Mouse (Mus musculus) forebrain, embryonic 12.5 days (tissue): ENCODE results near the gene Spryd3. TPM values are rescaled to one million over a fixed set of nuclear protein-coding genes. Genes with fewer than 3 reads are reported as not detected.
A peak's percentile ranks its signal among the peaks of the same experiment; 100 is the strongest.

Source experiments
- ATAC-seq: fragments of 200-750 bp; cut with Nextera tagmentation; 2 replicates; pipeline ENCODE4 v1.8.0; 2017; ENCODE audit warnings: moderate TSS enrichment; ENCODE audit not compliant: low FRiP score
- H3K27ac ChIP-seq: fragments of 300-500 bp; sonication (generic); 2 replicates; pipeline ENCODE4 v1.5.1; 2016; ENCODE audit warnings: mild to moderate bottlenecking
- H3K27me3 ChIP-seq: fragments of 300-500 bp; sonication (generic); 2 replicates; pipeline ENCODE4 v1.6.1; 2016; ENCODE audit warnings: mild to moderate bottlenecking
- H3K36me3 ChIP-seq: fragments of 300-500 bp; sonication (generic); replicated peaks from 2 replicates; pipeline ENCODE4 v1.6.1; 2016; ENCODE audit warnings: mild to moderate bottlenecking
- H3K4me1 ChIP-seq: fragments of 300-500 bp; sonication (generic); 2 replicates; pipeline ENCODE4 v1.6.1; 2016
- H3K4me2 ChIP-seq: fragments of 300-500 bp; sonication (generic); 2 replicates; pipeline ENCODE4 v1.6.1; 2016; ENCODE audit warnings: mild to moderate bottlenecking, moderate library complexity
- H3K4me3 ChIP-seq: fragments of 300-500 bp; sonication (generic); replicated peaks from 2 replicates; pipeline ENCODE4 v1.5.1; 2016; ENCODE audit warnings: mild to moderate bottlenecking
- H3K9ac ChIP-seq: fragments of 300-500 bp; sonication (generic); 2 replicates; pipeline ENCODE4 v1.6.1; 2016; ENCODE audit warnings: mild to moderate bottlenecking
- H3K9me3 ChIP-seq: fragments of 300-500 bp; sonication (generic); 2 replicates; pipeline ENCODE4 v1.6.1; 2016
- WGBS: fragments of 180-500 bp; shearing (Covaris S2); methylation state at CpG from one replicate; pipeline ENCODE4 v1.1.7; 2016; 5-methylcytosine and 5-hydroxymethylcytosine counted together
- polyA plus RNA-seq: library from polyadenylated mRNA; unstranded; fragments of >200 nt; fragmentation: Nextera tagmentation; extraction: Ambion mirVana; gene quantifications from 2 replicates; pipeline ENCODE4 v1.2.1, GENCODE M21; 2016

Spryd3 gene
- polyA plus RNA-seq, 1 experiment from 2014 or later = 19.1 TPM

DNA sequence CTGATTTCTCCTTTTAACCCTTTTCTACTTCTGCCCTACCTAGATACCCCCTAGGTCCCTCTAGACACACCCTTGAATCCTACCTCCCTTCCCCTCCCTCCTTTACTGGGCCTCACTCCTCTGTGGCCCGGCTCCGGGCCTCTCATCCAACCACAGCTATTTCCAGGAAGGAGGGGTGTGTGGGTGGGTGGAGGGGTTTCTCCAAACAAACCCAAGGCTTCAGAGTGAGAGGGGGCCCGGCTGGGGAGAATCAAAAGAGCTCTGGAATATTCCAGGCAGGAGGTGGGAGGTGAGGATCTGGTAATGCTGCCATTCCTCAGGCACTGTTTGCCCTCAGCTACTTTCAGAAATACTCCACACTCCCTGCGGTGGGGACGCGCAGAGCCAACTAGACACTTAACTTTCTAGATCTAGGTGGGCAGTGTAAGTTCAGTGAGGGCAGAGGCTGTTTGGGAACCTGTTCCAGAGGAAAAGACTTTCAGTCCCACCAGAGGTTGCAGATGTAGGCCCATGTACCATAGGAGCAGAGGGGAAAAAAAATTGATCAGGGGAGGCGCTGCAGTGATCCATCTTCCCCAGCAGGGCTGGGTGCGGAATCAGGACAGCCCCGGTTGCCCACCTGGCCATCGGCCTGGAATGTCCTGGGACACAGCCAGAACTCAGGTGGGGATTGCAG lies 34.9 kb downstream of the Spryd3 start:
- Histone ChIP-seq H3K9ac (no peak overlapping the region), H3K27ac (peak overlapping the region; percentile 70), H3K27me3 (peaks cover 67% of the 10 kb centered on the region), H3K4me3 (peak overlapping the region; percentile 59), H3K4me1 (peaks cover 62% of the 10 kb centered on the region), H3K4me2 (peak overlapping the region; percentile 85), H3K9me3 (no peaks in the 10 kb centered on the region), H3K36me3 (peaks cover 23% of the 10 kb centered on the region)
- WGBS = 26% methylated on average over 10 of the region's 10 CpGs
- no peak for ATAC-seq

GRCm38 (mm10) chr15:102100161-102100981 lies 35.7 kb downstream of the Spryd3 start, which contains the start of gene Tns2:
Tns2 (plus strand) TSS chr15:102100413.
- Histone ChIP-seq H3K4me1 (peaks cover 62% of the 10 kb centered on the region), H3K9me3 (no peaks in the 10 kb centered on the region), H3K27ac (peak within 1 kb of the TSS; percentile 70), H3K27me3 (peaks cover 59% of the 10 kb centered on the region), H3K4me2 (peak within 1 kb of the TSS; percentile 85), H3K36me3 (peaks cover 31% of the 10 kb centered on the region), H3K9ac (peak within 1 kb of the TSS; percentile 62), H3K4me3 (peak within 1 kb of the TSS; percentile 59)
- peak; percentile 69 for ATAC-seq
- under 1% methylated on average over 63 of the region's 82 CpGs for WGBS

- H3K9ac ChIP-seq = peak overlapping the region; percentile 62
- ATAC-seq = no peak
- peaks cover 53% of the 10 kb centered on the region for H3K27me3 ChIP-seq
- H3K4me3 ChIP-seq = peak overlapping the region; percentile 59
- no peaks in the 10 kb centered on the region for H3K9me3 ChIP-seq
- peak overlapping the region; percentile 85 for H3K4me2 ChIP-seq
- 28% methylated on average over 8 of the region's 8 CpGs for WGBS
- peak overlapping the region; percentile 70 for H3K27ac ChIP-seq
- H3K4me1 ChIP-seq = peaks cover 62% of the 10 kb centered on the region
- H3K36me3 ChIP-seq = peaks cover 37% of the 10 kb centered on the region
Observed at GRCm38 (mm10) chr15:102099771-102100160, 36.3 kb downstream of the Spryd3 start.

GRCm38 (mm10) chr15:102099260-102099659 lies 36.8 kb downstream of the Spryd3 start:
- H3K4me3 ChIP-seq = 0 out of 2 replicates have a peak overlapping the region, but pooled peaks have one; percentile 59

DNA sequence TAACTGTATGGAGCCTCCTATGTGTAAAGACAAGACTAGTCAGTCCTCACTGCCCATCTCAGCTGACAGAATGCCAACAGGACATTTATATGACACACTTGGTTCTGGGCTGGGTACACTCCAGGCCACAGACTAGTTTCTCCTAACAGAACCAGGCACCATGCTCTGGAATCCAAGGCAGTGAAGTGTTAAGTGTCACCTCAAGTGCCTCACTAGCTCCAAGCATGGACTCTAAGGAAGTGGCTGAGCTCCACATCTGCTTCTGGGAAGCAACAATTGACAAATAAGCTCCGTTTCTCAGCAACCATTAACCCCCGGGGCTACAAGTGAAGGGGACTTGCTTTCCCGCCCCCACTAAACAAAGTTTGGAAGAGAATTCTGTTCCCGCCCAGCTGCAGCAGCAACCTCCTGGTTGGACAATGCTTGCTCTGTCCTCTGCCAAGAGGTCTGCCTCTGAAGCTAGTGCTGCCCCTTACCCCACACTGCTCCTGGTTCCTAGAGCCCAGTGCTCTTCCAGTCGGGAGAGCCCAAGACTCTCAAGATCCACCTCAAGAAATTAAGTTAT lies 38.0 kb downstream of the Spryd3 start:
- ATAC-seq = no peak
- no peak overlapping the region for H3K4me2 ChIP-seq
- WGBS = 40% methylated on average over 5 of the region's 5 CpGs
- peaks cover 38% of the 10 kb centered on the region for H3K27me3 ChIP-seq
- no peaks in the 10 kb centered on the region for H3K9me3 ChIP-seq
- H3K9ac ChIP-seq = no peak overlapping the region
- H3K36me3 ChIP-seq = peaks cover 54% of the 10 kb centered on the region
- no peak overlapping the region for H3K27ac ChIP-seq
- peaks cover 49% of the 10 kb centered on the region for H3K4me1 ChIP-seq
- H3K4me3 ChIP-seq = no peak overlapping the region

More at GRCm38 (mm10) chr15:102099260-102099659, 36.8 kb downstream of the Spryd3 start:
- H3K27me3 ChIP-seq = peaks cover 48% of the 10 kb centered on the region
- no peak for ATAC-seq
- peaks cover 61% of the 10 kb centered on the region for H3K4me1 ChIP-seq
- no peak overlapping the region for H3K27ac ChIP-seq
- H3K9ac ChIP-seq = no peak overlapping the region
- H3K36me3 ChIP-seq = peaks cover 42% of the 10 kb centered on the region
- H3K4me2 ChIP-seq = peak overlapping the region; percentile 85; the same call in 1 of the 2 replicates
- 54% methylated on average over 5 of the region's 5 CpGs for WGBS
- H3K9me3 ChIP-seq = no peaks in the 10 kb centered on the region

DNA sequence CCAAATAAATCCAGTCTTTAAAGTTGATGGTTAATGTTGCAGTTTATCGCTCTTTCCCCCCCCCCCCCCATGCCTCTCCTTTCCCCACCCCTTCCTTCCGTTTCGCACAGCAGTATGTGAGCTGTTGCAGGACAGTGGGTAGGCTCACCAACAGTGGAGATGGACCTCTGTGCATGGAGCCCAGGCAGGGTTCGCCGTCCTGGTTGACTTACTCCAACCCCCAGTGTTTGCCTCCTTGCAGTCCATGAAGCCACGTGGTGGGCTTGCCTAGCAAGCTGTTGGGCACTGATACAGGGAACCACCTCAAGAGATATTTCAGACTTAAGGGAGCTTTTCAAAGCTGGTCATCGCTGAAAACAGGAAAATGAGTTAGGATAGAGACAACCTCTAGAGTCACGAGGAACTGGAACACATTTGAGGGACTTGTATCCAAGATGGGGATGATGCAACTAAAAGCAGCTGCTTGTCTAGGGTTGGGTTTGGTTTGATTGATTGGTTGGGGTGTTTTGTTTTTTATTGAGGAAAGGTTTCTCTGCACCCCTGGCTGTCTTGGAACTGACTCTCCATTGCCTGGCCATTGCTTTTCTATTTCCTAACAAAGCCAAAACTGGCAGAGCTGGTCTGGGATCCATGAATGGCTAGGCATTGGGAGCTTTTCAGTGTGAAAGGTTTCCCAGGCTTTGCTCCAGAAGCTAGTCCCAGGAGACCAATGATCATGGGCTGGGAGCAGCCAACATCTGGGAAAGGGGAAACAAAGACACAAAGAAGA lies 38.7 kb downstream of the Spryd3 start:
- no peaks in the 10 kb centered on the region for H3K9me3 ChIP-seq
- H3K9ac ChIP-seq = no peak overlapping the region
- ATAC-seq = no peak
- H3K27ac ChIP-seq = no peak overlapping the region
- H3K36me3 ChIP-seq = peaks cover 61% of the 10 kb centered on the region
- H3K27me3 ChIP-seq = peaks cover 31% of the 10 kb centered on the region
- peaks cover 41% of the 10 kb centered on the region for H3K4me1 ChIP-seq
- H3K4me3 ChIP-seq = no peak overlapping the region
- no peak overlapping the region for H3K4me2 ChIP-seq
- 81% methylated on average over 8 of the region's 8 CpGs for WGBS

GRCm38 (mm10) chr15:102094988-102095387 lies 41.0 kb downstream of the Spryd3 start:
- H3K36me3 ChIP-seq = peaks cover 85% of the 10 kb centered on the region
- 92% methylated on average over 16 of the region's 16 CpGs for WGBS
- peaks cover 18% of the 10 kb centered on the region for H3K4me1 ChIP-seq
- no peak overlapping the region for H3K4me2 ChIP-seq
- no peak overlapping the region for H3K27ac ChIP-seq
- peaks cover 15% of the 10 kb centered on the region for H3K27me3 ChIP-seq
- H3K9me3 ChIP-seq = no peaks in the 10 kb centered on the region
- H3K9ac ChIP-seq = no peak overlapping the region
- ATAC-seq = no peak
- no peak overlapping the region for H3K4me3 ChIP-seq

DNA sequence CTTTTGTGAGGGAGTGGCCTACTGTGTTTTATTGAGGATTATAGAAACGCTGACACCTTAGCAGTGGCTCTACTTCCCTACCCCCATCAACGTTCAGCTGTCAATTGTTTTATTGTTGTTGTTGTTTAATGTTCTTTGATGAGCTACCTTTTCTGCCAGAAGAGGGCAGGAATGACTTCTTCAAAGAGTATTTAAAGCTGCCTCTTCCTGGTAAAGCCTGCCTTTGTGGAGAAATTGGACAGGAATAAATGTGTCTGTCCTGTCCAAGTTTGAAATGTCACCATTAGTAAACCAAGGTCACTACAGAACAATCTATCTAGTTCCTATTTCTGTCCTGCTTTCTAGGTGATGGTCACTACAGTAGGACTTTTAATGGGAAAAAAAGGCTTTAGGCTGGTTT lies 41.9 kb downstream of the Spryd3 start:
- no peak overlapping the region for H3K4me2 ChIP-seq
- H3K36me3 ChIP-seq = peaks cover 93% of the 10 kb centered on the region
- no peak overlapping the region for H3K4me3 ChIP-seq
- WGBS = 69% methylated on average over 2 of the region's 2 CpGs
- peaks cover 12% of the 10 kb centered on the region for H3K27me3 ChIP-seq
- H3K27ac ChIP-seq = no peak overlapping the region
- no peak for ATAC-seq
- no peaks in the 10 kb centered on the region for H3K9me3 ChIP-seq
- peaks cover 11% of the 10 kb centered on the region; the same call in 1 of the 2 replicates for H3K4me1 ChIP-seq
- H3K9ac ChIP-seq = no peak overlapping the region

GRCm38 (mm10) chr15:102092222-102092621 lies 43.8 kb downstream of the Spryd3 start:
- no peaks in the 10 kb centered on the region for H3K9me3 ChIP-seq
- H3K9ac ChIP-seq = no peak overlapping the region
- H3K36me3 ChIP-seq = peaks cover 98% of the 10 kb centered on the region
- no peak overlapping the region for H3K4me2 ChIP-seq
- no peaks in the 10 kb centered on the region for H3K27me3 ChIP-seq
- no peak for ATAC-seq
- 0 out of 2 replicates have a peak, but pooled peaks cover 2% of the 10 kb centered on the region for H3K4me1 ChIP-seq
- 91% methylated on average over 4 of the region's 4 CpGs for WGBS
- H3K4me3 ChIP-seq = no peak overlapping the region
- no peak overlapping the region for H3K27ac ChIP-seq

DNA sequence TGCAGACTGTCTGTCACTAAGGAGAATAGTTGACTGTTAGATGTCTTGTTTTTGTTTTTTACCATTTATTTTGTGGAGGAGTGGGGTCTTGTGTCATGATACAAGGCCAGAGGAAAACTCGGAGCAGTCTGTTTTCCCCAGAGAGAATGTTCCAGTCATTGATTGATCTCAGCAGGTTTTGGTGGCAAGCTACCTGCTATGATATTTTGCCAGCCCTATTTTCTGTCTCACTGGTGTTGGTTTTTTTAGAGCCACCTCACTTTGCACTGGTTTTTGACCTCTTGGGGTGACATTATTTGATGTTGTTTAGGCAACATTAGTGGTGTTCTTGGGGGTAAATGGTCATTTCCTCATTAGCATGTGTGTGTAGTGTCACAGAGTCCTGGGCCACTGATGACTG lies 44.3 kb downstream of the Spryd3 start:
- Histone ChIP-seq H3K4me3 (no peak overlapping the region), H3K4me2 (no peak overlapping the region), H3K36me3 (peaks cover 100% of the 10 kb centered on the region), H3K27ac (no peak overlapping the region), H3K4me1 (no peaks in the 10 kb centered on the region), H3K9ac (no peak overlapping the region), H3K9me3 (no peaks in the 10 kb centered on the region), H3K27me3 (no peaks in the 10 kb centered on the region)
- 83% methylated on average over 1 of the region's 1 CpGs for WGBS
- no peak for ATAC-seq

- no peaks in the 10 kb centered on the region for H3K9me3 ChIP-seq
- no peak overlapping the region for H3K9ac ChIP-seq
- 91% methylated on average over 12 of the region's 12 CpGs for WGBS
- H3K4me1 ChIP-seq = no peaks in the 10 kb centered on the region
- ATAC-seq = no peak
- H3K4me3 ChIP-seq = no peak overlapping the region
- H3K27me3 ChIP-seq = no peaks in the 10 kb centered on the region
- H3K4me2 ChIP-seq = no peak overlapping the region
- peaks cover 99% of the 10 kb centered on the region for H3K36me3 ChIP-seq
- H3K27ac ChIP-seq = no peak overlapping the region
Observed at GRCm38 (mm10) chr15:102091063-102091679, 44.9 kb downstream of the Spryd3 start.
